Mouse (Mus musculus) 3134 (cell line): ENCODE results near the gene Tmem132b.

ENCODE experiments used
- DNase-seq: peaks from one replicate; pipeline ENCODE4 v3.0.0-alpha.2; 2011; ENCODE audit warnings: low spot score; ENCODE audit not compliant: insufficient read length; ENCODE audit errors: extremely low read depth

The Tmem132b gene

GRCm38 (mm10) chr5:125574886-125575285 lies 43.3 kb downstream of the Tmem132b start:
- DNase-seq: no peak

- no peak for DNase-seq
These were observed 44.3 kb downstream of the Tmem132b start for GRCm38 (mm10) chr5:125575866-125576265.

- DNase-seq: peak; percentile 58
These were observed 47.1 kb downstream of the Tmem132b start for GRCm38 (mm10) chr5:125578661-125579060.

- DNase-seq: no peak
These were observed 47.6 kb downstream of the Tmem132b start for GRCm38 (mm10) chr5:125579153-125579552.

GRCm38 (mm10) chr5:125583298-125583697 lies 51.7 kb downstream of the Tmem132b start:
- no peak for DNase-seq

GRCm38 (mm10) chr5:125583836-125584235 lies 52.3 kb downstream of the Tmem132b start:
- DNase-seq: peak; percentile 58

GRCm38 (mm10) chr5:125585211-125585610 lies 53.6 kb downstream of the Tmem132b start:
- no peak for DNase-seq

GRCm38 (mm10) chr5:125588203-125588602 lies 56.6 kb downstream of the Tmem132b start:
- DNase-seq: no peak

- DNase-seq: peak; percentile 56
These were observed 57.5 kb downstream of the Tmem132b start for GRCm38 (mm10) chr5:125588876-125589667.

- DNase-seq: no peak
These were observed 66.5 kb downstream of the Tmem132b start for GRCm38 (mm10) chr5:125598056-125598455.

GRCm38 (mm10) chr5:125607146-125607545 lies 75.6 kb downstream of the Tmem132b start:
- DNase-seq: no peak

GRCm38 (mm10) chr5:125609968-125610367 lies 78.4 kb downstream of the Tmem132b start:
- DNase-seq: no peak

GRCm38 (mm10) chr5:125612460-125612859 lies 80.9 kb downstream of the Tmem132b start:
- no peak for DNase-seq

GRCm38 (mm10) chr5:125613136-125613535 lies 81.6 kb downstream of the Tmem132b start:
- DNase-seq: no peak

- no peak for DNase-seq
These were observed 82.8 kb downstream of the Tmem132b start for GRCm38 (mm10) chr5:125614348-125614747.

GRCm38 (mm10) chr5:125617050-125617449 lies 85.5 kb downstream of the Tmem132b start:
- DNase-seq: no peak

GRCm38 (mm10) chr5:125627816-125628348 lies 96.3 kb downstream of the Tmem132b start:
- DNase-seq: no peak

- no peak for DNase-seq
These were observed 103.1 kb downstream of the Tmem132b start for GRCm38 (mm10) chr5:125634666-125635065.

GRCm38 (mm10) chr5:125640966-125641365 lies 109.4 kb downstream of the Tmem132b start:
- DNase-seq: no peak

- no peak for DNase-seq
These were observed 110.1 kb downstream of the Tmem132b start for GRCm38 (mm10) chr5:125641531-125642147.

- no peak for DNase-seq
These were observed 116.7 kb downstream of the Tmem132b start for GRCm38 (mm10) chr5:125648236-125648635.

GRCm38 (mm10) chr5:125649982-125650381 lies 118.4 kb downstream of the Tmem132b start:
- DNase-seq: no peak
